Mouse (Mus musculus): ENCODE data around the gene Gemin7. TPM values are rescaled to one million over a fixed set of nuclear protein-coding genes. Genes with fewer than 3 reads are reported as not detected.
"Not testable (repeated sequence)": the region's sequence is repeated elsewhere in the genome, so short reads cannot be mapped to it uniquely, and the experiment has no call there.

Gemin7 gene
- polyA plus RNA-seq, 1 experiment: 89.8 TPM

DNA sequence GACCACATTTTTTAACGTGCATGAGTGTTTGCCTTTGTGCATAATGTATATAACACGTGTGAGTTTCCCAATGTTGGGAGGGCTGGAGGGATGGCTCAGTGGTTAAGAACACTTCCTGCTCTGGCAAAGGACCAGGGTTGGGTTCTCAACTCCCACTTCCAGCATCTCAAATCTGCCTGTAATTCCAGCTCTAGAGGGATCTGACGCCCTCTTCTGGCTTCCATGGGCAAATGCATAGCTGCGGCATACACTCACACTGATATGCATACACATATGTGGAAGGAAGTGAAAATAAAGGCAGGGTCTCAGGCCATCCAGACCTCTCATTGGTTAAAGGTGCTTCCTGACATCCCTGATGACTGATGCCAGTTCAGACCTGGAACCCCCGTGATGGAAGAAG lies 29.9 kb upstream of the Gemin7 start:
- no peak overlapping the region for H3K4me3 ChIP-seq
- no peak overlapping the region for H3ac ChIP-seq (ENCODE audit: control insufficient read depth, insufficient read length)
- peaks cover 6% of the 10 kb centered on the region for H3K36me3 ChIP-seq (ENCODE audit: control insufficient read depth, insufficient read depth)
- no peak overlapping the region for H3K4me2 ChIP-seq (ENCODE audit: low read depth)
- H3K79me2 ChIP-seq (ENCODE audit: control insufficient read depth, insufficient read depth): peaks cover 14% of the 10 kb centered on the region
- H3K27me3 ChIP-seq (ENCODE audit: control insufficient read depth, insufficient read depth, insufficient read length): no peaks in the 10 kb centered on the region
- no peak for TF ChIP-seq POLR2AphosphoS2 (IDR thresholded peaks at IDR 0.05; ENCODE audit: insufficient read length, low read depth)
- no peak for TF ChIP-seq MYOG (IDR thresholded peaks at IDR 0.05; ENCODE audit: control insufficient read depth in 1 of 3, insufficient read depth in 1 of 3, insufficient read length in 2 of 3, low read depth in 2 of 3)
- no peak for TF ChIP-seq USF1 (IDR thresholded peaks at IDR 0.05; ENCODE audit: low read depth)
- TF ChIP-seq MYOD1 (IDR thresholded peaks at IDR 0.05; ENCODE audit: control insufficient read depth in 1 of 3, insufficient read length in 2 of 3, low read depth in 2 of 3): no peak
- TF ChIP-seq TCF12 (IDR thresholded peaks at IDR 0.05; ENCODE audit: insufficient read depth, poor library complexity, severe bottlenecking): no peak
- TF ChIP-seq SRF (IDR thresholded peaks at IDR 0.05; ENCODE audit: control insufficient read depth, insufficient read length, low read depth): no peak
- no peak for TF ChIP-seq E2F4 (IDR thresholded peaks at IDR 0.05; ENCODE audit: insufficient read depth)
- no peak for TF ChIP-seq REST (IDR thresholded peaks at IDR 0.05; ENCODE audit: insufficient read depth, insufficient read length)
- TF ChIP-seq POLR2A (IDR thresholded peaks at IDR 0.05; ENCODE audit: insufficient read length, low read depth): no peak
- TF ChIP-seq MAX (IDR thresholded peaks at IDR 0.05; ENCODE audit: low read depth): no peak
- no peak for TF ChIP-seq TCF3 (IDR thresholded peaks at IDR 0.05; ENCODE audit: insufficient read length, low read depth)
- TF ChIP-seq CEBPB (IDR thresholded peaks at IDR 0.05; ENCODE audit: insufficient read depth, poor library complexity, severe bottlenecking): no peak

DNA sequence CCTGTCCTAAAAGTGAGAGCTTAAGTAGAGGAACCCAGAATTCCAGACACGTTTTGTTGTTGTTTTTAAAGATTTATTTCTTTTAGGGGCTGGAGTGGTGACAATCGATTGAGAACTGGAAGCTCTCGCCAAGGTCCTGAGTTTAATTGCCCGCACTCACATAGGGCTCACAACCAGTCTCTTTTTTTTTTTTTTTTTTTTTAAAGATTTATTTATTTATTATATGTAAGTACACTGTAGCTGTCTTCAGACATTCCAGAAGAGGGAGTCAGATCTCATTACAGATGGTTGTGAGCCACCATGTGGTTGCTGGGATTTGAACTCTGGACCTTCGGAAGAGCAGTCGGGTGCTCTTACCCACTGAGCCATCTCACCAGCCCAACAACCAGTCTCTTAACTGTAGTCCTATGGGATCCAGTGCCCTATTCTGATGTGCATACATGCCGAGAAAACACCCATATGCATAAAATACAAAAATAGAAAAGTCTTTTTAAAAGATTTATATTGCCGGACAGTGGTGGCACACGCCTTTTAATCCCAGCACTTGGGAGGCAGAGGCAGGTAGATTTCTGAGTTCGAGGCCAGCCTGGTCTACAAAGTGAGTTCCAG lies 27.3 kb upstream of the Gemin7 start:
- Histone ChIP-seq H3ac (ENCODE audit: control insufficient read depth, insufficient read length) (peak overlapping the region; percentile 72), H3K79me2 (ENCODE audit: control insufficient read depth, insufficient read depth) (peaks cover 32% of the 10 kb centered on the region), H3K4me2 (ENCODE audit: low read depth) (peak overlapping the region; percentile 48), H3K4me3 (peak overlapping the region; percentile 69)
- H3K27me3 ChIP-seq (ENCODE audit: control insufficient read depth, insufficient read depth, insufficient read length); H3K36me3 ChIP-seq (ENCODE audit: control insufficient read depth, insufficient read depth): not testable (repeated sequence)

DNA sequence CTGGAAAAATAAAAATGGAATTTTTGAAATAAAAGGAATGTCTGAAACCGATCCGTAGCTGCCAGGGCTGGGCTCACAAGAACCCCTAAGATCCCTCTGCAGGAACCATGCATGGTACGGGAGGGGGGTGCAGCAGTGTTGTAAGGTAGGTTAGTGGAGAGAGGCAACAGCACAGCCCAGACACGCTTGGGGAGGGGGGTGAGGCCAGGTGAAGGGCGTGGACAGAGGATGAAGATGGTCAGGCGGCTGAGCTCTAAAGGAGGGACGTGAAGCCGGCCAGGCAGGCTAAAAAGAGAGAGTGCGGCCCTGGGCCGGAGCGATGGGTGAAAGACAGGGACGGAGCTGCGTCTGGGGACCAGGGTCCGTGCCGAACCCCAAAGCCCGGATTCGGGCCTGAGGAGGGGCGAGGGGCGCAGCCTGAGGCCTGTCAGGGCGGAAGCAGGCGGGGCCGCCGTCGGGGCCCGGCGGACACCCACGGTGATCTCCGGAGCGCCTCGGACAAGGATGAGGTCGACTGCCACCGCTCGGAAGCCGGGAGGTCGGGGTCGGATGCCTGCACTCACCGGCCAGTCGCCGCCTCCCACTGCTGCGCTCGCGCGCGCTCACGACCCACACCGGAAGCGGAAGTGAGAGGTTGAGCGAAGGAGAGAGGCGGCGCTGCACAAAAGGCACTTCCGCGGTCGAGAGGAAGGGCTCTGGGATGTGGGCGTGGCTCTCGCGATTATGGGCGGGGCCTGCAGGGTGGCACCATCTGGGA lies 26.6 kb upstream of the Gemin7 start, which contains the start of gene Clasrp:
Gene Clasrp, minus strand, starts transcription at position 638 of the 757 bp plus-strand sequence.
- H3K4me3 ChIP-seq: peak within 1 kb of the TSS; percentile 69
- TF ChIP-seq MYOG (IDR thresholded peaks at IDR 0.05; ENCODE audit: control insufficient read depth in 1 of 3, insufficient read depth in 1 of 3, insufficient read length in 2 of 3, low read depth in 2 of 3): peak in 1 of 3 experiments; percentile 36
- TF ChIP-seq TCF3 (IDR thresholded peaks at IDR 0.05; ENCODE audit: insufficient read length, low read depth): no peak
- no peak for TF ChIP-seq TCF12 (IDR thresholded peaks at IDR 0.05; ENCODE audit: insufficient read depth, poor library complexity, severe bottlenecking)
- no peak for TF ChIP-seq SRF (IDR thresholded peaks at IDR 0.05; ENCODE audit: control insufficient read depth, insufficient read length, low read depth)
- TF ChIP-seq USF1 (IDR thresholded peaks at IDR 0.05; ENCODE audit: low read depth): no peak
- TF ChIP-seq E2F4 (IDR thresholded peaks at IDR 0.05; ENCODE audit: insufficient read depth): peak; percentile 35
- no peak for TF ChIP-seq CEBPB (IDR thresholded peaks at IDR 0.05; ENCODE audit: insufficient read depth, poor library complexity, severe bottlenecking)
- no peak for TF ChIP-seq MAX (IDR thresholded peaks at IDR 0.05; ENCODE audit: low read depth)
- TF ChIP-seq POLR2AphosphoS2 (IDR thresholded peaks at IDR 0.05; ENCODE audit: insufficient read length, low read depth): peak; percentile 98
- peak in 1 of 3 experiments; percentile 1 for TF ChIP-seq MYOD1 (IDR thresholded peaks at IDR 0.05; ENCODE audit: control insufficient read depth in 1 of 3, insufficient read length in 2 of 3, low read depth in 2 of 3)
- peak; percentile 96 for TF ChIP-seq POLR2A (IDR thresholded peaks at IDR 0.05; ENCODE audit: insufficient read length, low read depth)
- TF ChIP-seq REST (IDR thresholded peaks at IDR 0.05; ENCODE audit: insufficient read depth, insufficient read length): no peak
- no peaks in the 10 kb centered on the region for H3K27me3 ChIP-seq (ENCODE audit: control insufficient read depth, insufficient read depth, insufficient read length)
- H3ac ChIP-seq (ENCODE audit: control insufficient read depth, insufficient read length): peak within 1 kb of the TSS; percentile 72
- peak within 1 kb of the TSS; percentile 85 for H3K4me2 ChIP-seq (ENCODE audit: low read depth)
- H3K79me2 ChIP-seq (ENCODE audit: control insufficient read depth, insufficient read depth): peaks cover 35% of the 10 kb centered on the region
- peaks cover 4% of the 10 kb centered on the region for H3K36me3 ChIP-seq (ENCODE audit: control insufficient read depth, insufficient read depth)

DNA sequence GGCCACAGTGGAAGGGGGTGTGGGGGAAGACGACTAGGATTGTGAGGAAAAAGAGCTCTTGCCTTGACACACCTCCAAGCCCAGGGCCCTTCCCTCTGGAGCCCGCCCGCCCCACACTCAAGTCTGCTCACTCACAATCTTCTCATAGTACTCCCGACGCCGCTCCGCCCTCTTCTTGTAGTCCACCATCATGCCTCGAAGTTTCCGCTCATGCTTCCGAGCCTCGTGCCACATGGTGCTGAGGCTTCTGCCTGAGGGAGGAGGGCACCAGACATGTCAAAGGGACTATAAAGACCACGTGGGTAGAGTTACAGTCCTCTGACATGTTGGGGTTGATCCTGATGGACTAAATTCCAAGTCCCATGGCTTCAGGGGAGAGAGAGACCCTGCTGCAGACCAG lies 25.7 kb upstream of the Gemin7 start:
- peaks cover 4% of the 10 kb centered on the region for H3K36me3 ChIP-seq (ENCODE audit: control insufficient read depth, insufficient read depth)
- no peaks in the 10 kb centered on the region for H3K27me3 ChIP-seq (ENCODE audit: control insufficient read depth, insufficient read depth, insufficient read length)
- H3ac ChIP-seq (ENCODE audit: control insufficient read depth, insufficient read length): peak overlapping the region; percentile 72
- H3K4me2 ChIP-seq (ENCODE audit: low read depth): peak overlapping the region; percentile 85
- peaks cover 38% of the 10 kb centered on the region for H3K79me2 ChIP-seq (ENCODE audit: control insufficient read depth, insufficient read depth)
- peak overlapping the region; percentile 69 for H3K4me3 ChIP-seq
- TF ChIP-seq MYOG (IDR thresholded peaks at IDR 0.05; ENCODE audit: control insufficient read depth in 1 of 3, insufficient read depth in 1 of 3, insufficient read length in 2 of 3, low read depth in 2 of 3): no peak
- TF ChIP-seq TCF12 (IDR thresholded peaks at IDR 0.05; ENCODE audit: insufficient read depth, poor library complexity, severe bottlenecking): no peak
- no peak for TF ChIP-seq USF1 (IDR thresholded peaks at IDR 0.05; ENCODE audit: low read depth)

DNA sequence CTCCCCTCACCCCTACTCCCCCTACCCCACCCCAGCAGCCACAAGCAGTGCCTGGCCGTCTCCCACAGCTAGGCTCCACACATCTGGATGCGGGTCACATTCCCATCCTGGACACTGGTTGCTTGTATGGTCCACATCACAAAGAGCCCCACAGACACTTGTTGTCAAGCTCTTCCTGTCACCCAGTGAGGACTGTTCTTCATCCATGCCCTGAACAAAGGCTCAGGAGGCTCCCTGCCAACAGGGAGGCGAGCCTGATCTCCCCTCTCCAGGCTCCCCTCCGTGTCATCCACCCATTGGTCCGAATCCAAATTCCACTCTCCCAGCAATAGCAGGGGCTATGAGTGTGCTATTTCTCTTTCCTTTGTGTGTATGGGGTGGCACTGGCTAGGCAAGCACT lies 23.2 kb upstream of the Gemin7 start:
- H3K27me3 ChIP-seq (ENCODE audit: control insufficient read depth, insufficient read depth, insufficient read length): no peaks in the 10 kb centered on the region
- peaks cover 43% of the 10 kb centered on the region for H3K79me2 ChIP-seq (ENCODE audit: control insufficient read depth, insufficient read depth)
- no peak overlapping the region for H3K4me2 ChIP-seq (ENCODE audit: low read depth)
- H3K36me3 ChIP-seq (ENCODE audit: control insufficient read depth, insufficient read depth): peaks cover 4% of the 10 kb centered on the region
- TF ChIP-seq CEBPB (IDR thresholded peaks at IDR 0.05; ENCODE audit: insufficient read depth, poor library complexity, severe bottlenecking) (no peak), MYOG (IDR thresholded peaks at IDR 0.05; ENCODE audit: control insufficient read depth in 1 of 3, insufficient read depth in 1 of 3, insufficient read length in 2 of 3, low read depth in 2 of 3) (no peak), POLR2A (IDR thresholded peaks at IDR 0.05; ENCODE audit: insufficient read length, low read depth) (no peak), MYOD1 (IDR thresholded peaks at IDR 0.05; ENCODE audit: control insufficient read depth in 1 of 3, insufficient read length in 2 of 3, low read depth in 2 of 3) (no peak), MAX (IDR thresholded peaks at IDR 0.05; ENCODE audit: low read depth) (no peak), USF1 (IDR thresholded peaks at IDR 0.05; ENCODE audit: low read depth) (no peak), SRF (IDR thresholded peaks at IDR 0.05; ENCODE audit: control insufficient read depth, insufficient read length, low read depth) (no peak), E2F4 (IDR thresholded peaks at IDR 0.05; ENCODE audit: insufficient read depth) (no peak), TCF12 (IDR thresholded peaks at IDR 0.05; ENCODE audit: insufficient read depth, poor library complexity, severe bottlenecking) (no peak), TCF3 (IDR thresholded peaks at IDR 0.05; ENCODE audit: insufficient read length, low read depth) (no peak), REST (IDR thresholded peaks at IDR 0.05; ENCODE audit: insufficient read depth, insufficient read length) (no peak), POLR2AphosphoS2 (IDR thresholded peaks at IDR 0.05; ENCODE audit: insufficient read length, low read depth) (no peak)
- no peak overlapping the region for H3K4me3 ChIP-seq
- no peak overlapping the region for H3ac ChIP-seq (ENCODE audit: control insufficient read depth, insufficient read length)
